Mouse (Mus musculus) liver, adult 2 months (tissue): Measurements from ENCODE around the gene Slc35f5. TPM values are rescaled to one million over a fixed set of nuclear protein-coding genes. Genes with fewer than 3 reads are reported as not detected.
A peak's percentile ranks its signal among the peaks of the same experiment; 100 is the strongest.

Experiments
- DNase-seq: peaks from one replicate; pipeline ENCODE4 v3.0.0-alpha.2; 2011; ENCODE audit warnings: low read depth, low spot score; ENCODE audit errors: extremely low read depth
- H3K27ac ChIP-seq: fragments of 200-500 bp; replicated peaks from 2 replicates; pipeline ENCODE4 v1.5.1; 2012; ENCODE audit warnings: low read depth, mild to moderate bottlenecking, control low read depth, inconsistent platforms, low read length; ENCODE audit not compliant: insufficient read depth
- H3K27me3 ChIP-seq: fragments of 200-500 bp; 2 replicates; pipeline ENCODE4 v1.6.1; 2012; ENCODE audit warnings: mild to moderate bottlenecking, moderate library complexity, low read length, inconsistent platforms; ENCODE audit not compliant: control insufficient read depth, insufficient read depth
- H3K36me3 ChIP-seq: fragments of 200-500 bp; 2 replicates; pipeline ENCODE4 v1.6.1; 2012; ENCODE audit warnings: low read length, inconsistent platforms; ENCODE audit not compliant: control insufficient read depth, insufficient read depth
- H3K4me1 ChIP-seq: fragments of 200-500 bp; 2 replicates; pipeline ENCODE4 v1.6.1; 2011; ENCODE audit warnings: low read length; ENCODE audit not compliant: control insufficient read depth, insufficient read depth
- H3K4me3 ChIP-seq: fragments of 200-500 bp; 2 replicates; pipeline ENCODE4 v1.5.1; 2011; ENCODE audit warnings: low read depth, mild to moderate bottlenecking, control low read depth, low read length, moderate library complexity; ENCODE audit not compliant: insufficient read depth
- H3K79me2 ChIP-seq: fragments of 200-500 bp; 2 replicates; pipeline ENCODE4 v1.6.1; 2012; ENCODE audit warnings: inconsistent platforms, mild to moderate bottlenecking, low read length, moderate library complexity; ENCODE audit not compliant: control insufficient read depth, insufficient read depth
- H3K9ac ChIP-seq: fragments of 200-500 bp; 2 replicates; pipeline ENCODE4 v1.6.1; 2012; ENCODE audit warnings: low read depth, mild to moderate bottlenecking, control low read depth, inconsistent platforms, low read length
- CTCF ChIP-seq: fragments of 200-500 bp; IDR thresholded peaks from 2 replicates; pipeline ENCODE4 v1.5.1; 2011; ENCODE audit warnings: low read depth, low read length, control low read depth
- POLR2A ChIP-seq: fragments of 200-500 bp; IDR thresholded peaks from 2 replicates; pipeline ENCODE4 v1.6.1; 2011; ENCODE audit warnings: low read length, control low read depth; ENCODE audit not compliant: insufficient read depth; ENCODE audit errors: extremely low read depth
- WGBS: fragments of 180-500 bp; shearing (Covaris S2); methylation state at CpG from one replicate; pipeline ENCODE4 v1.1.7; 2018; 5-methylcytosine and 5-hydroxymethylcytosine counted together
- polyA plus RNA-seq: library from polyadenylated mRNA; depleted of rRNA; stranded (reverse); fragments of >200 nt; gene quantifications from 2 replicates; pipeline ENCODE4 v1.2.3, GENCODE M21; 2012
- total RNA-seq: library from RNA; depleted of rRNA; stranded (reverse); fragments of >200 nt; gene quantifications from 2 replicates; pipeline ENCODE4 v1.2.3, GENCODE M21; 2014

Gene Slc35f5
- total and polyA plus RNA-seq, 2 experiments: 21.5 to 37.2 TPM

DNA sequence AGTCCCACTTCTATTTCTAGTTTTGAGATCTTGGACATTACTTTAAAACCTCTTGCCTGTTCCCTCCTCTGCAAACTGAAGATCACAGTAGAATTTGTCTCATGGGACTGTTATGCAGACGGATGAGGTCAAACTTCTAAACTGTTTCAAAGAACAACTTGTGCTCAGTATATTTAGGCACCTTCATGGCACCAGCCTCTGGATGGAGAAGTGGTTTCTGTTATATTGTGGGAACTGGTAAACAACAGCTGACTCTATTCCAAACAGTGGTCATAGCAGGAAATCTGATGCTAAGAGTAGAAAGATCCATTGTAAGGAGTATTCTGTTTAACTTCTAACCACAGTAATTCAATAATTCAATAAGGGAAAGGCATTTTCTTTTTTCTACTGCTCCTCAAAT is 17.7 kb downstream of the Slc35f5 start:
- Histone ChIP-seq H3K79me2 (no peaks in the 10 kb centered on the region), H3K4me3 (no peak overlapping the region), H3K9ac (no peak overlapping the region), H3K36me3 (peaks cover 58% of the 10 kb centered on the region), H3K4me1 (no peaks in the 10 kb centered on the region), H3K27ac (no peak overlapping the region), H3K27me3 (no peaks in the 10 kb centered on the region)
- WGBS: 89% methylated on average over 1 of the region's 1 CpGs
- TF ChIP-seq CTCF: no peak
- no peak for DNase-seq

DNA sequence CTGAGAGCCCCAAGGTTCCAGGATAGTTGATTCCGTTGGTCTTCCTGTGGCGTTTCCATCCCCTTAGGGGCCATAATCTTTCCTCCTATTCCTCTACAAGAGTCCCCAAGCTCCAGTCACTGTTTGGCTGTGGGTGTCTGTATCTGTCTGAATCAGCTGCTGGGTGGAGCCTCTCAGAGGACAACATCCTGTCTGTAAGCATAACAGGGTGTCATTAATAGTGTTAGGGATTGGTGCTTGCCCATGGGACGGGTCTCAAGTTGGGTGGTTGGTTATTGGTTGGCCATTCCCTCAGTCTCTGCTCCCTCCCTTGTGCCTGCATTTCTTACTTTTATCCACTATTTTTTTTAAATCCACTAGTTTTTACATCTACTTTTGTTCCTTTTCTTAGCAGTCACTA is 20.7 kb downstream of the Slc35f5 start:
- WGBS: 91% methylated on average over 3 of the region's 3 CpGs
- TF ChIP-seq CTCF: no peak
- TF ChIP-seq POLR2A: no peak
- peaks cover 58% of the 10 kb centered on the region for H3K36me3 ChIP-seq
- no peak overlapping the region for H3K4me3 ChIP-seq
- no peak for DNase-seq
- no peak overlapping the region for H3K9ac ChIP-seq
- H3K79me2 ChIP-seq: no peaks in the 10 kb centered on the region
- H3K27me3 ChIP-seq: no peaks in the 10 kb centered on the region
- no peak overlapping the region for H3K27ac ChIP-seq
- H3K4me1 ChIP-seq: no peaks in the 10 kb centered on the region

DNA sequence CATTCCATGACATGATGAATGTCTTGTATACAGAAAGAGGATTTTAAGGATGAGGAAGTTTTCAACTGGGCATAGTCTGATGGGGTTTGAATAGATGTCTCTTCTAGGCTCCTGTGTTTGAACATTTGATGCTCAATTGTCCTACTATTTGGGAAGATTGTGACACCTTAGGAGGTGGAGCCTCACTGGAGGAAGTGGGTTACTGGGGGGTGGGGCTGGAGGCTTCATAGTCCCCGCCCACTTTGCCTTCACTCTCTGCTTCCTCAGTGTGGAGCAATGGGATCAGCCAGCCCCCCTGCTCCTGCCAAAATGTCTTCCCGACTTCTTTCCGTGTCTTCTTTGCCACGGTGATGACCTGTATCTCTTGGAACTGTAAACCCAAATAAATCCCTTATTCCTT is 43.2 kb downstream of the Slc35f5 start:
- 75% methylated on average over 4 of the region's 4 CpGs for WGBS
- Histone ChIP-seq H3K36me3 (no peaks in the 10 kb centered on the region), H3K27me3 (no peaks in the 10 kb centered on the region), H3K79me2 (no peaks in the 10 kb centered on the region), H3K4me1 (no peaks in the 10 kb centered on the region), H3K4me3 (no peak overlapping the region), H3K27ac (no peak overlapping the region), H3K9ac (no peak overlapping the region)
- TF ChIP-seq POLR2A: no peak
- no peak for TF ChIP-seq CTCF
- no peak for DNase-seq

DNA sequence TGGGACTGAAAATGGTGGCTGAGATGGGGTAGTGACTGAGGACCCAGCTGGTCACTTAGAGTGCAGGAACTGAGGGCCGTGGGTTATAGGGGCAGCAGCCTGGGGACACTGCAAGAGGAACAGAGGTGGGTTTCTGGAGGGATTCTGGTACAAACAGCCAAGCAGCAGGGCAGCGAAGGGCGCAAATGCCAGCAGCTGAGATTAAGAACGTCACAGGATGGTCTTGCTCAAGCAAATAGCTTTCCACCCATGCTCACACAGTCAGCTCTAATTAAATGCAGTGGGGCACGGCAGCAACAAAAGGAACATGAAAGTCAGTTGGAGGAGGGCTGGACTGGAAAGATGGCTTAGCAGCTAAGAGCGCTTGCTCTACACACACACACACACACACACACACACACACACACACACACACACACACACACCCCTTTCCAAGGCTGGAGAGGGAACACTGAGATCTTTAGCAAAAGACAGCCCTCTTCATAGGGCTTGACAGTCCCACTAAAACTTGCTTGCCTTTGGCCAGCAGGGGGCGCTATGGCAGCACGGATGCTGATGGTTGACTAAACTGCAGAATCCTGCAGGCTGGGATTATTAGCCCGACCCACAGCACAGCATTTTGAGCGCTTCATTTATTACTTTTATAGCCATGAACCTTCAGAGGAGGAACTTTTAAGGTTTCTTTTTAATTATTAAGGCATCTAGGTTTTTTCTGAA is 46.9 kb downstream of the Slc35f5 start:
- no peak overlapping the region for H3K9ac ChIP-seq
- no peaks in the 10 kb centered on the region for H3K27me3 ChIP-seq
- H3K4me1 ChIP-seq: no peaks in the 10 kb centered on the region
- H3K27ac ChIP-seq: no peak overlapping the region
- DNase-seq: peak; percentile 42
- WGBS: 35% methylated on average over 10 of the region's 10 CpGs
- no peak overlapping the region for H3K4me3 ChIP-seq
- no peak for TF ChIP-seq POLR2A
- peak; percentile 97 for TF ChIP-seq CTCF
- no peaks in the 10 kb centered on the region for H3K79me2 ChIP-seq
- H3K36me3 ChIP-seq: no peaks in the 10 kb centered on the region

DNA sequence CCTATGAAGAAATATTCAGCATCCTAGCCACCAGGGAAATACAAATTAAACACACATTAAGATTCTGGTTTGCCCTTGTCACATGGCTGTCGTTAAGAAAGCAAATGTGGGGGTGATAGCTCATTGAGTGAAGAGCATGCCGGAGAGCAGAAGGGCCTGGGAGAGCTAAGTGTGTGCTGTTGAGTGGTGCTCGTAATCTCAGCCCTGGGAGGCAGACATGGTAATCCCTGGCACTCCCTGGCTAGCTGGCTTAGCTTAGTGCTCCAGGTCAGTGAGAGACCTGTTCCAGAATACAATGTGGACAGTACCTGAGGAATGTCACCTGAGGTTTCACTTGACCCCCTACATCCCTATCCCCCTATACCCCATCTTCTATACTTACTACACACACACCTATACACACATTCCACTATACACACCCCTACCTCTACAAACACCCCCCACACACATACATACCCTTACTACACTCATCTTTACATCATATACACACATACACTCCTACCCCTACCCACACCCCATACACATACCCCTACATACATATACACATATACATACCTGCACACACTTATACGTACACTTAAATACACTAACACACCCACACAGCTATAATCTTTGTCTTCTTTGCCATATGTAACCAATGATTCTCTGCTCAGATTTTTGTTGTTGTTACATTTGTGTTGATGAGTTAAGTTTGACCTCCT is 64.1 kb downstream of the Slc35f5 start:
- no peaks in the 10 kb centered on the region for H3K4me1 ChIP-seq
- no peaks in the 10 kb centered on the region for H3K27me3 ChIP-seq
- no peak for DNase-seq
- no peak overlapping the region for H3K9ac ChIP-seq
- H3K79me2 ChIP-seq: no peaks in the 10 kb centered on the region
- 82% methylated on average over 4 of the region's 4 CpGs for WGBS
- no peaks in the 10 kb centered on the region for H3K36me3 ChIP-seq
- H3K4me3 ChIP-seq: no peak overlapping the region
- TF ChIP-seq CTCF (no peak), POLR2A (no peak)
- H3K27ac ChIP-seq: no peak overlapping the region
